Mouse (Mus musculus) neutrophil, adult 59 days (primary cell): ENCODE measurements around the gene Maoa. TPM values are rescaled to one million over a fixed set of nuclear protein-coding genes. Genes with fewer than 3 reads are reported as not detected.

Experiments
- total RNA-seq, 2 experiments: library from RNA; stranded (reverse); gene quantifications; 1 replicate in 1 of 2; 2 replicates in 1 of 2; pipeline ENCODE4 v1.2.4; 2023

Maoa gene
- total RNA-seq: under 1 TPM; 0.75 to 0.98 TPM

DNA sequence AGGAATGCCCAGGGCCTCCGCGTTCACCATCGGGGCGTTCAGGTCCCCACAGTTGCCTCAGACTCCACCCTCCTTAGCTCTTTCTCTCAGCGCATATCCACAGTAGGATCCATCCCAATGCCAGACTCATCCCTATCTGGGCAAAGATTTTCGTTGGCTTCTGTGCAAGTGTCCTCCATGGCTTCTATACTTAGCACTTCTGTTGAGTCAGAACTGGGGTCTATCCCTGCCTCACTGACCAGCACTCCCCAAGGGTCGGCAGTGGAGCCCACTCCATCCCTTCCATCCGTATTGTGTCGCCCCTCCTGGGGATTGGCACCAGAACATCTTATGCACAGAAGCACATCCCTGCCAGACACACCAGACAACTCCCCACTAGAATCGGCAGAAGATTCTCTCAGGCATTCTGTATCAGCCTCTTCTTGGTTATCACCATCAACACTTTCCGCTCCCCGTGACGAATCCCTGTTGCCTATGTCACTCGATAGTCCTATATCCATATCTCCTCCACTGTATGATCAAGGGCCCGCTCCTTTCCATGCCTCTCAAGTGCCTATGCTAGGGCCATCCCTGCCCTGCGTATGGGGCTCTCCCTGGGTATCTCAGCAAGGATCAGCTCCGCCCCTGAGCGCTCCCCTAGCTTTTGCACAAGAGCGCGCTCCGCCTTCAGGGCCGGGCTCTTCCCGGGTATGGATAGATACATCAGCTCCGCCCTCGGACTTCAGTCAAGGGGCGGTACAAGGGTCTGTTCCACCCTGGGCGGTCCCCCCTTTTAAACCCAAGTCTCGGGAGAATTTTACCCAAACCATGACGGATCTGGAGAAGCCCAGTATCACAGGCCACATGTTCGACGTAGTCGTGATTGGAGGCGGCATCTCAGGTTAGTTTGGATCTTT is at the start of gene Maoa:
Gene Maoa (plus strand): TSS at position 665 of the 896 bp plus-strand sequence.

Other genes starting within 250 kb of the Maoa start
- gene Cypt1, start 96.8 kb upstream of the Maoa start, total RNA-seq: not detected
- 1 to 10 TPM; 1.4 to 3.0 TPM for gene Maob, start 197.7 kb downstream of the Maoa start, total RNA-seq